Mouse (Mus musculus): ENCODE measurements around the gene Mrps5. TPM values are rescaled to one million over a fixed set of nuclear protein-coding genes. Genes with fewer than 3 reads are reported as not detected.

Mrps5 gene
- polyA plus RNA-seq, 1 experiment from 2014 or later: 81.5 TPM

DNA sequence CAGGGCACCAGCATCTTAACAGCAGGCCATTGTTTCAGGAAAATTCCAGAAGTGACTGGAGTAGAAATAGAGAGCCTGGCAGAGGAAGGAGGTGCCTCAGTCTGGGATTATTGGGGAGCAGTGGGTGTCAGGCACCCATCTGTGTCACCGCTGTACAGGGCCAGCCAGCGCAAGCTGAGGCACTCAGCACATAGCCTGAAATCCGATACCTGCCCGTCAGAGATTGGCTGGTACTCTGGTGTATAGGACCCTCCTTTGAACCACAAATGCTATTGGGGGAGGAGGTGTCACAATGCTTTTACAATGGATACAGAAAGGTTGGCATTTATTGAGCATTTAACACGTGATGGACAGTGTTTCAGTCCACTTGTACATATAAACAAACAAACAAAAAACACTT is 22.0 kb downstream of the Mrps5 start:
- no peak overlapping the region for H3K4me3 ChIP-seq (ENCODE audit: low read depth, low read length)
- no peaks in the 10 kb centered on the region for H3K27me3 ChIP-seq (ENCODE audit: insufficient read depth, low read length)
- H3K9me3 ChIP-seq (ENCODE audit: low read length): no peaks in the 10 kb centered on the region
- H3K9ac ChIP-seq (replicated peaks): no peak overlapping the region
- TF ChIP-seq CTCF (IDR thresholded peaks at IDR 0.05; ENCODE audit: low read depth) (no peak), EP300 (IDR thresholded peaks at IDR 0.05; ENCODE audit: low read depth) (no peak)
- no peak overlapping the region for H3K4me2 ChIP-seq (ENCODE audit: low read depth, low read length)
- no peaks in the 10 kb centered on the region for H3K4me1 ChIP-seq (ENCODE audit: insufficient read depth)
- ATAC-seq (no peak), DNase-seq (no peak)
- WGBS (ENCODE audit: insufficient replicate concordance): 36% methylated on average over 5 of the region's 5 CpGs
- H3K36me3 ChIP-seq (replicated peaks; ENCODE audit: insufficient read depth, low read length): peaks cover 19% of the 10 kb centered on the region
- H3K27ac ChIP-seq (ENCODE audit: low read depth): no peak overlapping the region

DNA sequence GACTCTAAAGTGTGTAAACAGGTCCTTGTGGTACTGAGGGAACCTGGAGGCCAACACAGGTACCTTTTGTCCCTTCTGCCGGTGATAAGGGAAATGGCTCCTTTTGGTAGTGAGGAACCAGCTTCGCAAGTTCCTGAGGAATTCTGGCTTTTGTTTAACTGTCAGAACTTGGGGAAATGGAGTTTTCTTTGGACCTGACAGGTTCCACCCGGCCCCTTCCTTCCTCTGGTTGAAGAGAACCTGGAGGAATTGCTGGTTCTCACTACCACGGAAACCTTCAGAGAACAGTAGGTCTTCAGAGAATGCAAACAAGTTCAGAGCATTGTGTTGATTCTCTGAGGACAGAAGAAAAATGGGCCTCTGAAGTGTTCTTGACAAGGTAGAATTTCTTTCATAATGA is 24.4 kb downstream of the Mrps5 start:
- Histone ChIP-seq H3K4me1 (ENCODE audit: insufficient read depth) (no peaks in the 10 kb centered on the region), H3K4me3 (ENCODE audit: low read depth, low read length) (no peak overlapping the region), H3K9ac (replicated peaks) (no peak overlapping the region), H3K27me3 (ENCODE audit: insufficient read depth, low read length) (no peaks in the 10 kb centered on the region), H3K9me3 (ENCODE audit: low read length) (no peaks in the 10 kb centered on the region), H3K4me2 (ENCODE audit: low read depth, low read length) (no peak overlapping the region), H3K27ac (ENCODE audit: low read depth) (no peak overlapping the region), H3K36me3 (replicated peaks; ENCODE audit: insufficient read depth, low read length) (no peaks in the 10 kb centered on the region)
- ATAC-seq (no peak), DNase-seq (no peak)
- TF ChIP-seq CTCF (IDR thresholded peaks at IDR 0.05; ENCODE audit: low read depth) (no peak), EP300 (IDR thresholded peaks at IDR 0.05; ENCODE audit: low read depth) (no peak)
- WGBS (ENCODE audit: insufficient replicate concordance): 39% methylated on average over 4 of the region's 4 CpGs

DNA sequence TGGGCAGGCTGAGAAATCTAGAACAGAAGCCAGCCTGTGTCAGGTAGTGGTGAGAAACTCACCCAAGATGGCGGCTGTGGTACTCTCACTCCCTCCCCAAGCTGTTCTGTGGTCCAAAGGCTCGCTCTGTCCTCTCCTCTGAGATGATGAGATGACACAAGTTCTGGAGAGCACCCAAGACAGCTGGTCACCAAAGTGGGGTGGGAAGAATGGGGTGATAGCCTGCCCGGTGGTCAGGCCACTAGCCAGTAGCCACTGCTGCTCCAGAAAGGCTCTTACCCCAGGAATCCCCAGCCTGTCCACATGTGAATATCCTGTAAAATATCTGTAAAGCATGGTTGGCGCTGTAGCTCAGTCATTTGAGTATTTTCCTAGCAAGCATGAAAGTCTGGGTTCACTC is 25.3 kb downstream of the Mrps5 start:
- H3K36me3 ChIP-seq (replicated peaks; ENCODE audit: insufficient read depth, low read length): no peaks in the 10 kb centered on the region
- H3K4me1 ChIP-seq (ENCODE audit: insufficient read depth): no peaks in the 10 kb centered on the region
- no peak overlapping the region for H3K4me3 ChIP-seq (ENCODE audit: low read depth, low read length)
- TF ChIP-seq CTCF (IDR thresholded peaks at IDR 0.05; ENCODE audit: low read depth): no peak
- no peak for TF ChIP-seq EP300 (IDR thresholded peaks at IDR 0.05; ENCODE audit: low read depth)
- DNase-seq (no peak), ATAC-seq (no peak)
- no peak overlapping the region for H3K4me2 ChIP-seq (ENCODE audit: low read depth, low read length)
- H3K27me3 ChIP-seq (ENCODE audit: insufficient read depth, low read length): no peaks in the 10 kb centered on the region
- H3K9ac ChIP-seq (replicated peaks): no peak overlapping the region
- H3K27ac ChIP-seq (ENCODE audit: low read depth): no peak overlapping the region
- 81% methylated on average over 4 of the region's 4 CpGs for WGBS (ENCODE audit: insufficient replicate concordance)
- H3K9me3 ChIP-seq (ENCODE audit: low read length): no peaks in the 10 kb centered on the region

DNA sequence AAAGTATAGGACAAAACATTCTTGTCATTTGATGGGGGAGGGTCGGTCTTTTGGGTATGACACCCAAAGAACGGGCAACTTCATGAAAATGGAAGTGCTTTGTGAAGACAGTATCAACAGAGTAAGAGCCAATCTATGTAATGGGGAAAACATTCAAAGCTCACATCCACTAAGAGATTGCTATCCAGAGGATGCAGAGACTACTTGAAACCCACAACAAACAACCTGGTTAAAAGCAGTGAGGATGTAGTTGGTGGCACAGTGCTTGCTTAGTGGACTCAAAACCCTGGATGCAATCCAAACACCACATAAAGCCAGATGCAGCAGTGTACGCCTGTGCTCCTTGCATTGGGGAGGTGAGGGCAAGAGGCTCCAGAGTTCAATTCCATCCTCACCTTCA is 32.3 kb downstream of the Mrps5 start:
- H3K27ac ChIP-seq (ENCODE audit: low read depth): no peak overlapping the region
- WGBS (ENCODE audit: insufficient replicate concordance): 59% methylated on average over 3 of the region's 3 CpGs
- no peak overlapping the region for H3K4me2 ChIP-seq (ENCODE audit: low read depth, low read length)
- no peaks in the 10 kb centered on the region for H3K36me3 ChIP-seq (replicated peaks; ENCODE audit: insufficient read depth, low read length)
- DNase-seq (no peak), ATAC-seq (no peak)
- no peaks in the 10 kb centered on the region for H3K27me3 ChIP-seq (ENCODE audit: insufficient read depth, low read length)
- no peak overlapping the region for H3K4me3 ChIP-seq (ENCODE audit: low read depth, low read length)
- H3K9me3 ChIP-seq (ENCODE audit: low read length): no peaks in the 10 kb centered on the region
- no peaks in the 10 kb centered on the region for H3K4me1 ChIP-seq (ENCODE audit: insufficient read depth)
- TF ChIP-seq CTCF (IDR thresholded peaks at IDR 0.05; ENCODE audit: low read depth) (no peak), EP300 (IDR thresholded peaks at IDR 0.05; ENCODE audit: low read depth) (no peak)
- H3K9ac ChIP-seq (replicated peaks): no peak overlapping the region

DNA sequence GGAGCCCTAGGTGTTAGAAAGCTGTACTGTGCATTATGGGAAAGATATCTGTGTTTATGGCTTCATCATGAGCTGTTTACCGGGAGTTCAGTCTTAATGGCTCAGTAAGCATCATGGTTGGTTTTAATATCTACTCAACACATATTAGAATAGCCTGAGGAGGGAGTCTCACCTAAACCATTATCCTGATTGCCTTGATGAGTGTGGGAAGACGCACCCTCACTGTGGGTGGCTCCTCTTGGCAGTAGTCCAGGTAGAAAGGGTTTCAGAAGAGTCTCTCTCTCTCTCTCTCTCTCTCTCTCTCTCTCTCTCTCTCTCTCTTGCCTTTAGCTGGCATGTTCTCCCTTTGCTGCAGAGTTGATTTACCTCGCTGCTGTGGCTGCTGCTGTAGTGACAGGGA is 35.0 kb downstream of the Mrps5 start:
- 43% methylated on average over 3 of the region's 3 CpGs for WGBS (ENCODE audit: insufficient replicate concordance)
- H3K9me3 ChIP-seq (ENCODE audit: low read length): no peaks in the 10 kb centered on the region
- TF ChIP-seq EP300 (IDR thresholded peaks at IDR 0.05; ENCODE audit: low read depth) (no peak), CTCF (IDR thresholded peaks at IDR 0.05; ENCODE audit: low read depth) (no peak)
- H3K4me3 ChIP-seq (ENCODE audit: low read depth, low read length): no peak overlapping the region
- H3K4me2 ChIP-seq (ENCODE audit: low read depth, low read length): no peak overlapping the region
- no peak for DNase-seq
- no peak overlapping the region for H3K27ac ChIP-seq (ENCODE audit: low read depth)
- no peak for ATAC-seq
- no peaks in the 10 kb centered on the region for H3K36me3 ChIP-seq (replicated peaks; ENCODE audit: insufficient read depth, low read length)
- H3K4me1 ChIP-seq (ENCODE audit: insufficient read depth): no peaks in the 10 kb centered on the region
- no peaks in the 10 kb centered on the region for H3K27me3 ChIP-seq (ENCODE audit: insufficient read depth, low read length)
- H3K9ac ChIP-seq (replicated peaks): no peak overlapping the region

DNA sequence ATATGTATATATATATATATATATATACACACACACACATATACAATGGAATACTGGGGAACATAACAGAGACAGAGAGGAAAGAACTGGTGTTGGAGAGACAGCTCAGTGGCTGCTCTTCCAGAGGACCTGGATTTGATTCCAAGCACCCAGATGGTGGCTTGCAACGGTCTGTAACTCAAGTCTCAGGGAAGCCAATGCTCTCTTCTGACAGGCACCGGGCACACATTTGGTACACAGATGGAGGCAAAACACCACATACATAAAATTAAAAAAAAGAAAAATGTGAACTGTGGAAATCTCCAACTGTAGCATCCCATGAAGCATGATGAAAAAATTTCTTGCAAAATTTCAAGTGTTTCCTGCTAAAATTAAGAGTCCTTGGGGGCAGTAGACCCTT is 37.8 kb downstream of the Mrps5 start:
- H3K27me3 ChIP-seq (ENCODE audit: insufficient read depth, low read length): no peaks in the 10 kb centered on the region
- H3K36me3 ChIP-seq (replicated peaks; ENCODE audit: insufficient read depth, low read length): no peaks in the 10 kb centered on the region
- no peaks in the 10 kb centered on the region for H3K9me3 ChIP-seq (ENCODE audit: low read length)
- H3K4me2 ChIP-seq (ENCODE audit: low read depth, low read length): no peak overlapping the region
- H3K9ac ChIP-seq (replicated peaks): no peak overlapping the region
- no peak for TF ChIP-seq CTCF (IDR thresholded peaks at IDR 0.05; ENCODE audit: low read depth)
- no peak for TF ChIP-seq EP300 (IDR thresholded peaks at IDR 0.05; ENCODE audit: low read depth)
- no peaks in the 10 kb centered on the region for H3K4me1 ChIP-seq (ENCODE audit: insufficient read depth)
- no peak for ATAC-seq
- H3K27ac ChIP-seq (ENCODE audit: low read depth): no peak overlapping the region
- H3K4me3 ChIP-seq (ENCODE audit: low read depth, low read length): no peak overlapping the region
- WGBS (ENCODE audit: insufficient replicate concordance): 73% methylated on average over 2 of the region's 2 CpGs
- no peak for DNase-seq

DNA sequence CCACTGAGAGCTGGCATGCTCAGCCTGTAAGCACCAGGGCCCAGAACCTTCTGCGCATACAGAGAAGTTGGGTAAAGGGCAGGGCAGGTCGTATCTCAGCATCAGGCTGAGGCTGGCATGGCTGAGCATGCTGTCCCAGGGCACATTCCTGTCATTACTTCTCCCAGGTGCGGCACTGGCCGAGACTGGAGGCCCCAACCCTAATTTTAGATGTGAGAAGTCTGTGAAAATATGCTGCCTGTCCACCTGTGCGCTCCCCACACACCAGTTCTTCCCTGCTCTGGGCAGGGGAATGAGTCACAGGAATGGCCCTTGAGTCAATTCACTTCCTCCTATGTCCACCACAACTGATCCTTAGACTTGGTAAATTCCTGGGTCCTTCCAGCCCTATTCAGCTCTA is 38.6 kb downstream of the Mrps5 start:
- Histone ChIP-seq H3K27me3 (ENCODE audit: insufficient read depth, low read length) (no peaks in the 10 kb centered on the region), H3K36me3 (replicated peaks; ENCODE audit: insufficient read depth, low read length) (no peaks in the 10 kb centered on the region), H3K4me3 (ENCODE audit: low read depth, low read length) (no peak overlapping the region), H3K4me1 (ENCODE audit: insufficient read depth) (no peaks in the 10 kb centered on the region), H3K9me3 (ENCODE audit: low read length) (no peaks in the 10 kb centered on the region), H3K27ac (ENCODE audit: low read depth) (no peak overlapping the region), H3K4me2 (ENCODE audit: low read depth, low read length) (no peak overlapping the region), H3K9ac (replicated peaks) (no peak overlapping the region)
- 70% methylated on average over 5 of the region's 5 CpGs for WGBS (ENCODE audit: insufficient replicate concordance)
- ATAC-seq: no peak
- TF ChIP-seq EP300 (IDR thresholded peaks at IDR 0.05; ENCODE audit: low read depth) (no peak), CTCF (IDR thresholded peaks at IDR 0.05; ENCODE audit: low read depth) (no peak)
- DNase-seq: no peak

Measured in liver, postnatal 0 days (tissue).